Mouse (Mus musculus) left cerebral cortex, adult 2 months (tissue): Measurements from ENCODE around the gene Spred3. TPM values are rescaled to one million over a fixed set of nuclear protein-coding genes. Genes with fewer than 3 reads are reported as not detected.
"Not testable (repeated sequence)": the region's sequence is repeated elsewhere in the genome, so short reads cannot be mapped to it uniquely, and the experiment has no call there.

Experiments
- DNase-seq, 2 experiments: peaks; one replicate each; pipeline ENCODE4 v3.0.0; 2021 to 2022; ENCODE audit warnings: low spot score in 2 of 2, mixed read lengths in 1 of 2; ENCODE audit errors: extremely low spot score in 1 of 2
- H3K27ac ChIP-seq: fragments of 200-600 bp; 2 replicates; pipeline ENCODE4 v1.8.1; 2022
- H3K4me3 ChIP-seq: fragments of 200-600 bp; 2 replicates; pipeline ENCODE4 v1.8.1; 2022
- CTCF ChIP-seq: fragments of 200-600 bp; IDR thresholded peaks from 2 replicates; pipeline ENCODE4 v1.8.1; 2022; ENCODE audit warnings: antibody characterized with exemption, mild to moderate bottlenecking, moderate library complexity
- intact Hi-C: fragments of 180-260 bp; cut with DNase I; formaldehyde crosslinking; loops from one replicate; pipeline ENCODE4 v1.15.1; 2025
- total RNA-seq, 2 experiments: library from RNA; stranded (reverse); gene quantifications; 2 replicates each; pipeline ENCODE4 v1.2.3; 2021

Spred3 gene
- total RNA-seq, 2 experiments from 2014 or later = 56.0 to 59.3 TPM

- Histone ChIP-seq H3K27ac (no peak overlapping the region), H3K4me3 (no peak overlapping the region)
- no peak for DNase-seq
- TF ChIP-seq CTCF = no peak
- intact Hi-C loops = no loop called here
Measured at GRCm38 (mm10) chr7:29144006-29144405, 26.2 kb downstream of the Spred3 start.

DNA sequence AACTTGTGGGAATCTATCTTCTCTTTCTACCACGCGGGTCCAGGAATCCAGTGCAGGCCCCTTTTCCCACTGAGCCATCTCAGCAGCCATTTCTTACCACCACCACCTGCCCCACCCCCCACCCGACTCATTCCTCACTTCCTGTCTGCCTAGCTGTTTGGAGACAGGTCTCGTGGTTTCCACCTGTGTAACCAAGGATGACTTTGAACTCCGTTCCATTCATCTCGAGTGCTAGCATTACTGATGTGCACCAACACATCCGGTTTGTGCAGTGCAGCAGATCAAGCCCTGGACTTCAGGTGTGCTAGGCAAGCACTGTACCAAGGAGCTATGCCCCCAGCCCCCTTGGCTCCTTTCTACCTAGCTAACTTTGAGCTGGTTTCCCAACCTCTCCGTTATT lies 28.8 kb downstream of the Spred3 start:
- no peak overlapping the region for H3K27ac ChIP-seq
- intact Hi-C loops = no loop called here
- H3K4me3 ChIP-seq = no peak overlapping the region
- TF ChIP-seq CTCF = no peak
- no peak for DNase-seq

GRCm38 (mm10) chr7:29139237-29139636 lies 31.0 kb downstream of the Spred3 start:
- H3K4me3 ChIP-seq, DNase-seq, intact Hi-C loops, H3K27ac ChIP-seq: not testable (repeated sequence)

GRCm38 (mm10) chr7:29137429-29137828 lies 32.8 kb downstream of the Spred3 start:
- no peak for TF ChIP-seq CTCF
- intact Hi-C loops = no loop called here
- Histone ChIP-seq H3K4me3 (no peak overlapping the region), H3K27ac (no peak overlapping the region)
- no peak for DNase-seq

GRCm38 (mm10) chr7:29134693-29135386 lies 35.4 kb downstream of the Spred3 start, which contains the start of gene Rasgrp4:
Gene Rasgrp4 (plus strand): TSS chr7:29134851.
- no peak for DNase-seq
- TF ChIP-seq CTCF = no peak
- Histone ChIP-seq H3K27ac (no peak within 1 kb of the TSS), H3K4me3 (peak within 1 kb of the TSS; percentile 16; the same call in 1 of the 2 replicates)
- intact Hi-C loops = no loop called here

DNA sequence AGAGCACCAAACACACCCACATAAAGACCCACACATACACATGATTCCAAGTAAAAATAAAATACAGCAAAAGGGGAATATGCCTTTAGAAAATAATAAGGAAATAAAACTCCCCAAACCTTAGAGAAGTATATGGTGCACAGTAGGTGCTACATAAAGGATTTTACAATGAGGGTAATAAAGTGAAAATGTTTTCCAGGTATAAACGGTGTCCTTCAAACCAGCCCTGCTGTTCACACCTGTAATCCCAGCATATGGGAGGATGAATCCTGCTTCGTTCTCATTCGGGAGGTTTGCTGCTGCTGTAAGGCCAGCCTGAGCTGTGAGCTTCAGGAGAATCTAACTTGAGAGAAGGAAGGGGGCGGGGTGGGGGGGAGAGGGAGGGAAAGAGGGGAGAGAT lies 36.0 kb downstream of the Spred3 start:
- intact Hi-C loops = no loop called here
- H3K27ac ChIP-seq = no peak overlapping the region
- H3K4me3 ChIP-seq = no peak overlapping the region

GRCm38 (mm10) chr7:29128725-29129124 lies 41.5 kb downstream of the Spred3 start:
- TF ChIP-seq CTCF = peak; percentile 54
- no peak overlapping the region for H3K27ac ChIP-seq
- no peak overlapping the region for H3K4me3 ChIP-seq
- intact Hi-C loops = loop anchor here (5.0 kb wide), 1 partner anchor 174 kb away; the partner anchor contains the start of gene Dpf1
- DNase-seq = no peak

More for the DNA sequence above, 36.0 kb downstream of the Spred3 start:
- no peak for TF ChIP-seq CTCF
- no peak for DNase-seq

DNA sequence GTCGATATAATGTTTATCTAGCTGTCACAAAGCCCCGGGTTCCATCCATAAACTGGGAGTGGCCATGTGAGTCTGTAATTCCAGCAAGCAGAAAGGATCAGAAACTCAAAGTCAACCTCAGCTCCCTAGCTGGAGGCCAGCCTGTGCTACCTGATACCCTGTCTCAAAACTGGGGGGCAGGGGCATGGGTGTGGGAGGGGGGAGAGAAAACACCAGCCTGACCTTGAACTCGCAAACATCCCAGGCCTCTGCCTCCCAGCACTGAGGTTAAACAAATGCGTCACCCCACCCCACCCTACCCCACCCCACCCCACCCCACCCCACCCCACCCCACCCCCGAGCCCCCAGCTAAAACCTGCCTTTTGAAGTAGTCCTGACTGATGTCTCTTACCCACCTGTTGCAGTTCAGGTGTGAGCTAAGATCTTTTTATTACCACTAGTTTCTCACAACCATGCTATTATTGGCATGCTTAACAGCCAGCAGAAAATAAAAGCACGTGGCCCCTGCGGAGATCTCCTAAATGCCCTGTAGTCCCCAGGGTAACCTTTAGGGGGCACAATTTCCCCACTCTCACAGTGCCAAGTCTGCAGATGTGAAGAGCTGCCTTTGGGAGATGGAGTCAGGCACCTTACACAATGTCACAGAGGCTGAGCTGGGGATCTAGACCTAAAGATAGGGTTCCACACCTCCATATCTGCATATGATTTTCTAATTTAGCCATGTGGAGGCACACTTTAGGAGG lies 43.9 kb downstream of the Spred3 start:
- intact Hi-C loops = loop anchor here (5.0 kb wide), 1 partner anchor 176 kb away; the partner anchor contains the start of gene Dpf1
- DNase-seq = peak; percentile 32 to 41
- H3K27ac ChIP-seq = no peak overlapping the region
- TF ChIP-seq CTCF = peak; percentile 67
- no peak overlapping the region for H3K4me3 ChIP-seq

DNA sequence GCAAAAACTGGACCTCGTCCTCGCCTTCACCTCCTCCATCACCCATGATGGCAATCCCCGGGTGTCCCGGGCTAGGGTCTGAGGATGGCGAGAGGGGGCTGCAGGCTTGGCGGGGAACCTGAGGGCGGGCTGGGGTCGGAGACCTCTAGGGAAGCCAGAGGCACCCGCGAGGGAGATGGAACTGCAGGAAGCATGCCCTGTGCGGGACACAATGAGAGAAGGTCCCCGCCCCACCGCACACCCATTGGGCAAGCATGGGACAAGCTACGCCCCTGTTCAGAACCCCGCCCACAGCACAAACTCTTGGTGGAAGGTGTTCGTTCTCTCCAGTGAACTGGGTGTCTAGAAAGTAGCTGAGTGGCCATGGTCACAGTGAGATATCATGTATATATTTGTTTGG lies 45.2 kb downstream of the Spred3 start, which contains the start of gene Ryr1:
Gene Ryr1 (minus strand): TSS at position 210 of the 400 bp plus-strand sequence.
- H3K4me3 ChIP-seq = no peak within 1 kb of the TSS
- H3K27ac ChIP-seq = no peak within 1 kb of the TSS
- DNase-seq = no peak
- intact Hi-C loops = loop anchor here (5.0 kb wide), 1 partner anchor 177 kb away; the partner anchor contains the start of gene Dpf1
- no peak for TF ChIP-seq CTCF

GRCm38 (mm10) chr7:29123531-29124358 lies 46.5 kb downstream of the Spred3 start:
- DNase-seq = no peak
- TF ChIP-seq CTCF = no peak
- Histone ChIP-seq H3K27ac (no peak overlapping the region), H3K4me3 (no peak overlapping the region)
- intact Hi-C loops = no loop called here

GRCm38 (mm10) chr7:29122821-29123220 lies 47.4 kb downstream of the Spred3 start:
- Histone ChIP-seq H3K4me3 (no peak overlapping the region), H3K27ac (no peak overlapping the region)
- intact Hi-C loops = no loop called here
- TF ChIP-seq CTCF = no peak
- DNase-seq = no peak
